Mouse (Mus musculus) heart, embryonic 15.5 days (tissue): ENCODE data around the gene Trmt13. TPM values are rescaled to one million over a fixed set of nuclear protein-coding genes. Genes with fewer than 3 reads are reported as not detected.

Experiments
- ATAC-seq: fragments of 200-750 bp; cut with Nextera tagmentation; replicated peaks from 2 replicates; pipeline ENCODE4 v1.8.0; 2017; ENCODE audit warnings: low read depth, moderate TSS enrichment; ENCODE audit not compliant: insufficient number of reproducible peaks, insufficient read depth, low FRiP score
- H3K27ac ChIP-seq: fragments of 300-500 bp; sonication (generic); 2 replicates; pipeline ENCODE4 v1.5.1; 2015; ENCODE audit warnings: mild to moderate bottlenecking, inconsistent platforms
- H3K27me3 ChIP-seq: fragments of 300-500 bp; sonication (generic); 2 replicates; pipeline ENCODE4 v1.6.1; 2015; ENCODE audit warnings: inconsistent platforms
- H3K36me3 ChIP-seq: fragments of 300-500 bp; sonication (generic); 2 replicates; pipeline ENCODE4 v1.6.1; 2015; ENCODE audit warnings: mild to moderate bottlenecking, inconsistent platforms
- H3K4me1 ChIP-seq: fragments of 300-500 bp; sonication (generic); replicated peaks from 2 replicates; pipeline ENCODE4 v1.6.1; 2015; ENCODE audit warnings: inconsistent platforms
- H3K4me2 ChIP-seq: fragments of 300-500 bp; sonication (generic); 2 replicates; pipeline ENCODE4 v1.6.1; 2015; ENCODE audit warnings: inconsistent platforms, mild to moderate bottlenecking, moderate library complexity
- H3K4me3 ChIP-seq: fragments of 300-500 bp; sonication (generic); 2 replicates; pipeline ENCODE4 v1.5.1; 2015; ENCODE audit warnings: mild to moderate bottlenecking, inconsistent platforms
- H3K9ac ChIP-seq: fragments of 300-500 bp; sonication (generic); 2 replicates; pipeline ENCODE4 v1.6.1; 2015; ENCODE audit warnings: mild to moderate bottlenecking, inconsistent platforms
- H3K9me3 ChIP-seq: fragments of 300-500 bp; sonication (generic); replicated peaks from 2 replicates; pipeline ENCODE4 v1.6.1; 2016; ENCODE audit warnings: inconsistent platforms
- WGBS: fragments of 180-500 bp; shearing (Covaris S2); methylation state at CpG from one replicate; pipeline ENCODE4 v1.1.7; 2015; ENCODE audit warnings: mixed read lengths; 5-methylcytosine and 5-hydroxymethylcytosine counted together
- polyA plus RNA-seq: library from polyadenylated mRNA; unstranded; fragments of >200 nt; fragmentation: Nextera tagmentation; extraction: Ambion mirVana; gene quantifications from 2 replicates; pipeline ENCODE4 v1.2.1, GENCODE M21; 2015

The Trmt13 gene
- polyA plus RNA-seq, 1 experiment from 2014 or later: 18.3 TPM

DNA sequence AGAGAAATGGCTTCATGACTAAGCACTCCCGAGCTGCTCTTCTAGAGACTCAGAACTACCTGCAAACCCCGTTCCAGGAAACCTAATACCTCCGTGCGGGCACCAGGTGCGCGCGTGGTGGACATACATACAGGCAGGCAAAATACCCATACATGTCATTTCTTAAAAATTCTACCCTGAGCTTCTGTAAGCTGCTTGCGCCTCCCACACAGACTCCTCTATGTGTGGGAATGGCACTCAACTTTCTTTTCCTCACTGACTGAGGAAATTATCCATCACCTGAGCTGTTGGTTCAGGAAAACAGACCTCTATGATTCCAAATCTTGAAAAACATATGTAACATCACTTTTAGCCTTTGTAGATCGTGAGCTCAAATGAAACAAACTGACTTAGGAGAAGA lies 36.3 kb upstream of the Trmt13 start:
- Histone ChIP-seq H3K27ac (no peak overlapping the region), H3K4me3 (no peak overlapping the region), H3K4me2 (no peak overlapping the region), H3K36me3 (peaks cover 22% of the 10 kb centered on the region), H3K4me1 (peaks cover 19% of the 10 kb centered on the region), H3K9me3 (no peaks in the 10 kb centered on the region), H3K27me3 (no peaks in the 10 kb centered on the region), H3K9ac (no peak overlapping the region)
- no peak for ATAC-seq
- 93% methylated on average over 9 of the region's 9 CpGs for whole genome bisulfite sequencing

DNA sequence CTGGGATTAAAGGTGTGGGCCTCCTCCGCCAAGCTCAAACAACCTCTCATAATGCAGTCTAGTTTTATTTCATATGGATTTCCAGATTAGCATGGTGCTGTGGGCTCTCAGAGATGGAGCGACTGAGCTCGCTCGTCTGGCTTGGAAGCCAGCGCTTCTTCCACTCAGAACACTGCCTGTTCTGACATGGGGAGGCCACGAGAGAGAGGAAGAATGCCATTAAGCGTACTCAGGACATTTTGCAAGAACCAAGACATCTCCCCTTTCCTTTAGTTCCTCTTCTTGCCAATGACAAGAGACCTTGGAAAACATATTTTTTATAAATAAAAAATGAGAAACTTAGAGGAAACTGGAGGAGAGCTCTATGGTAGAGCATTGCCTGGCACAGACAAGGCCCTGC lies 34.4 kb upstream of the Trmt13 start:
- no peak for ATAC-seq
- Histone ChIP-seq H3K27ac (no peak overlapping the region), H3K4me1 (peaks cover 16% of the 10 kb centered on the region), H3K4me2 (no peak overlapping the region), H3K27me3 (no peaks in the 10 kb centered on the region), H3K9ac (no peak overlapping the region), H3K4me3 (no peak overlapping the region), H3K9me3 (no peaks in the 10 kb centered on the region), H3K36me3 (peaks cover 31% of the 10 kb centered on the region)
- 92% methylated on average over 7 of the region's 7 CpGs for WGBS

DNA sequence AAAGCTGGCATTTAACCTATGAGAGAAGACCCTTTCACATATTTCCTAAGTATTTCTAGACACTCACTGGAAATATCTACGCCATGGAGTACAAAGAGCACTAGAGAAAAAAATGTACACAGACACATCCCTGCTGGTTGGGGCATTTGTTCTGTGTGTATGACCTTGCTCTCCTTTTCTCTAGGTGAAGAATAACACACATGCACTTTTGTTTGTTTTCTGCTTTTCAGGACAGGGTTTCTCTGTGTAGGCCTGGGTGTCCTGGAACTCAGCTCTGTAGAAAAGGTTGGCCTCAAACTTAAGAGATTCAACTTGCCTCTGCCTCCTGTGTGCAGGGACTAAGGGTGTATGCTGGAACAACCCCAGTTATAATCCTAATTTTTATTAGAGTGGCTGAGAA lies 32.0 kb upstream of the Trmt13 start:
- no peaks in the 10 kb centered on the region for H3K27me3 ChIP-seq
- H3K9ac ChIP-seq: no peak overlapping the region
- 93% methylated on average over 1 of the region's 1 CpGs for WGBS
- peaks cover 49% of the 10 kb centered on the region for H3K36me3 ChIP-seq
- no peak overlapping the region for H3K4me3 ChIP-seq
- no peak overlapping the region for H3K27ac ChIP-seq
- no peaks in the 10 kb centered on the region for H3K9me3 ChIP-seq
- H3K4me2 ChIP-seq: no peak overlapping the region
- no peaks in the 10 kb centered on the region for H3K4me1 ChIP-seq
- no peak for ATAC-seq

DNA sequence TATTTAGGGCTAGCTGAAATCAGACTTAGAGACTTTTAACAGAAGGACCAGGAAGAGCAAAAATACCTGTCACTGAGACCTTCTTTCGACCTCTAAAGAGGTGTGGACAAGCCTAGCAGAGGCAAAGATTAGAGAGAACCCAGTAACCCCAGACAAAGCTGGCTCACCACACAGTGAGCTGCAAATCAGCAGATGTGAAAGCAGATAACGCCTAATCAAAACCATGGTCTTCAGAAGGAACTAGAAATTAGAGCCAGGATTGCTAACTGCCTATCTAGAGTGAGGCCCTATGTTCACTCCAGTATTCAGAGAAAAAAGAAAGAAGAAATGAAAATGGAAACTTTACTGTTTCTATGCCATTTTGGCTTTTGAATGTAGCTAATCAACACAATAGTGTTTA lies 28.0 kb upstream of the Trmt13 start:
- H3K27ac ChIP-seq: no peak overlapping the region
- no peaks in the 10 kb centered on the region for H3K9me3 ChIP-seq
- H3K4me2 ChIP-seq: no peak overlapping the region
- no peak overlapping the region for H3K4me3 ChIP-seq
- peaks cover 70% of the 10 kb centered on the region for H3K36me3 ChIP-seq
- no peaks in the 10 kb centered on the region for H3K4me1 ChIP-seq
- H3K9ac ChIP-seq: no peak overlapping the region
- 76% methylated on average over 2 of the region's 2 CpGs for WGBS
- no peaks in the 10 kb centered on the region for H3K27me3 ChIP-seq
- no peak for ATAC-seq

DNA sequence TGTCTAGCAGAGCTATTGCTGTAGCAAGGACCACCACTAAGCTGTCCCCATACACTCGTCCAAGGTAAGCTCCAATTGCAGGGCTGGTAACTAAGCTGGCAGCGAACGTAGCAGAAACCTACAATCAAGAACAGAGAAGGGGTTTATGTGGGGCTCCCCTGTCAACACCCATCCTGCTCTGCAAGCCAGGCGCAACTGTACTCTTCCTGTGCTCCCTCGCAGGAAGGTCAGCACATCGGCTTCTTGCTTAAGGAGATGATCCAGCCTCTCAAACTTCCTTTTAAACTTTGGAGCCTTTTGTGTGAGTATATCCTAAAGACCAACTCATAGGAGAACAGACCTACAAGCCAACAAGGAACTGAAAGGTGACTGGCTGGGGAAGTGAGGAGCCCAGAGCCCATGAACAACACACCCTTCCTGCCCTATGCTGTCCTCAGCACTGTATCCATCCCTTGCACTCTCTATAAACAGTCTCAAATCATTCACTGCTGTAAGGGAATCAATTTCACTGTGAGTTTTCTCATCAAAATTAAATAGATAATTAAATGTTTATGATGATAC lies 27.5 kb upstream of the Trmt13 start:
- Histone ChIP-seq H3K4me2 (no peak overlapping the region), H3K9ac (no peak overlapping the region), H3K9me3 (no peaks in the 10 kb centered on the region), H3K4me3 (no peak overlapping the region), H3K27me3 (no peaks in the 10 kb centered on the region), H3K4me1 (no peaks in the 10 kb centered on the region), H3K27ac (no peak overlapping the region), H3K36me3 (peaks cover 74% of the 10 kb centered on the region)
- WGBS: 89% methylated on average over 6 of the region's 6 CpGs
- ATAC-seq: no peak

DNA sequence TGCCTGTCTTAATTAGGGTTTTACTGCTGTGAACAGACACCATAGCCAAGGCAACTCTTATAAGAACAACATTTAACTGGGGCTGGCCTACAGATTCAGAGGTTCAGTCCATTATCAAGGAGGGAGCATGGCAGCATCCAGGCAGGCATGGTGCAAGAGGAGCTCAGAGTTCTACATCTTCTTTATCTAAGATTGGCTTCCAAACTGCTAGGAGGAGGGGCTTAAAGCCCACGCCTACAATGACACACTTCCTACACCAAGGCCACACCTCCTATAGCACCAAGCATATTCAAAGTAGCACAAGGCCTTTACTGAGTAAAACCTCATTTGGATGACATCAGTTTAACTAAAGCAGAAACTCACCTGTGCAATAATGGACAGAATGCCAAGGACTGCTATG lies 25.6 kb upstream of the Trmt13 start:
- H3K36me3 ChIP-seq: peaks cover 77% of the 10 kb centered on the region
- H3K9me3 ChIP-seq: no peaks in the 10 kb centered on the region
- H3K4me2 ChIP-seq: no peak overlapping the region
- ATAC-seq: no peak
- no peak overlapping the region for H3K27ac ChIP-seq
- H3K9ac ChIP-seq: no peak overlapping the region
- no peak overlapping the region for H3K4me3 ChIP-seq
- WGBS: 81% methylated on average over 1 of the region's 1 CpGs
- H3K27me3 ChIP-seq: no peaks in the 10 kb centered on the region
- H3K4me1 ChIP-seq: no peaks in the 10 kb centered on the region

DNA sequence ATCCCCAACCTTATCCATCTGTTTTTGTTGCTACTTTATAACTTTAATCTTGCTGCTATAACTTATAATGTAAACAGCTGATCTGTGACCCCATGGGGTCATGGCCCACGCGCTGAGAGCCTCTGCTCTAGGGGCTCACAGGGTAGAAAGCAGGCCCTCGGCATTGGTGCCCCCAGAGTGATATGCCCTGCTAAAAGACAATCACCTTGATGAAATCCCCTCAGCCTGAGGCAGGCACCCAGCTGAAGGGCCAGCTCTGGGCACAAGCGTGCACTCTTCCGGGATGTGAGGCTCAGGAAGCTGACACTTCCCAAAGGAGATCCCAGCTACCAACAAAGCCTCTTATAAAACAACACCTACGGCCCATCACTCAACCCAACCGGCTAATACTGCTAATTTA lies 24.2 kb upstream of the Trmt13 start:
- no peak overlapping the region for H3K9ac ChIP-seq
- H3K36me3 ChIP-seq: peaks cover 83% of the 10 kb centered on the region
- H3K4me2 ChIP-seq: no peak overlapping the region
- no peak overlapping the region for H3K27ac ChIP-seq
- no peak overlapping the region for H3K4me3 ChIP-seq
- H3K27me3 ChIP-seq: no peaks in the 10 kb centered on the region
- ATAC-seq: no peak
- H3K4me1 ChIP-seq: no peaks in the 10 kb centered on the region
- 88% methylated on average over 7 of the region's 7 CpGs for WGBS
- H3K9me3 ChIP-seq: no peaks in the 10 kb centered on the region

DNA sequence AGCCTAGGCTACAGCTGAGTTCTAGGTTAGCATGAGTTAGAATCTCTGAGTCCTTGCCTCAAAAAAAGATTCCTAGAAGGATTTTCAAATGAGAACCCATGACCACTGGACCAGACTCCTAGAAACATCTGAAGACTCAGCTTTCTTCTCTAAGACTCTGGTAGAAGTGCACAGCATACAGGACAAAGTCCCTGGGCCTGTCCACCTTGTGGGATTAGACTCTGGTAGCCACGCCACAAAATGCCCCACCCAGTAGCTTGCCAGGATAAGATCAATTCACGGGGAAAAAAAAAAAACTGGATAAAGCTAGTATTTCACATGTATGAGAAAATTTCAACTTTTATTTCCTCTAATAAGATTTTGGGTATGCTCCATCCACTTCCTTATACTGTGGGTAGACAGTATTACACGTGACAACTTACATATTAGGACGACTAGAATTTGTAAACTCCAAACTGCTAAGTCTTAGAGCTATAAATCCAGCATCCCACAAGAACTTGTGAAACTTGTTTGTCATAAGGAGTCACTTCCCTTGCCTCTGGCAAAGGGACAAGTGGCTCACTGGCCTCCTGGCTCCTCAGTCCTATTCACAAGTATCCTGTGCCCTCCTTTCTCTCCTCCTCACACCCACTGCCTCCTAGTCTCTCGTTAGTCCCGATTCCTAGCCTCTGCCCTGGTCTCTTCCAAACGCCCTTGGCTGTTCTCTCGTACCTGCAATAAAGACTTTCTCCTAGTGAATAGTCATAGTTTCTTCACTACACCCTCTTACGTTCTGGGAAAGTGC lies 23.5 kb upstream of the Trmt13 start:
- H3K9ac ChIP-seq: no peak overlapping the region
- 86% methylated on average over 9 of the region's 9 CpGs for WGBS
- H3K9me3 ChIP-seq: no peaks in the 10 kb centered on the region
- no peak overlapping the region for H3K4me3 ChIP-seq
- H3K27ac ChIP-seq: no peak overlapping the region
- no peak for ATAC-seq
- peaks cover 84% of the 10 kb centered on the region for H3K36me3 ChIP-seq
- no peaks in the 10 kb centered on the region for H3K4me1 ChIP-seq
- H3K27me3 ChIP-seq: no peaks in the 10 kb centered on the region
- H3K4me2 ChIP-seq: no peak overlapping the region

GRCm38 (mm10) chr3:116635799-116636198 lies 21.4 kb upstream of the Trmt13 start:
- Histone ChIP-seq H3K9me3 (no peaks in the 10 kb centered on the region), H3K4me3 (no peak overlapping the region), H3K36me3 (peaks cover 82% of the 10 kb centered on the region), H3K4me1 (no peaks in the 10 kb centered on the region), H3K4me2 (no peak overlapping the region), H3K27ac (no peak overlapping the region), H3K9ac (no peak overlapping the region), H3K27me3 (no peaks in the 10 kb centered on the region)
- 59% methylated on average over 5 of the region's 5 CpGs for WGBS
- no peak for ATAC-seq

GRCm38 (mm10) chr3:116634853-116635252 lies 20.5 kb upstream of the Trmt13 start:
- no peak for ATAC-seq
- H3K36me3 ChIP-seq: peaks cover 79% of the 10 kb centered on the region

GRCm38 (mm10) chr3:116634091-116634490 lies 19.7 kb upstream of the Trmt13 start:
- 0 out of 2 replicates have a peak, but pooled peaks cover 2% of the 10 kb centered on the region for H3K4me1 ChIP-seq
- no peak overlapping the region for H3K4me3 ChIP-seq
- WGBS: 89% methylated on average over 3 of the region's 3 CpGs
- no peak overlapping the region for H3K4me2 ChIP-seq
- no peaks in the 10 kb centered on the region for H3K9me3 ChIP-seq
- H3K27ac ChIP-seq: no peak overlapping the region
- H3K9ac ChIP-seq: no peak overlapping the region
- peaks cover 74% of the 10 kb centered on the region for H3K36me3 ChIP-seq
- ATAC-seq: no peak
- no peaks in the 10 kb centered on the region for H3K27me3 ChIP-seq

More at GRCm38 (mm10) chr3:116634853-116635252, 20.5 kb upstream of the Trmt13 start:
- H3K27ac ChIP-seq: no peak overlapping the region
- no peak overlapping the region for H3K4me2 ChIP-seq
- 84% methylated on average over 8 of the region's 8 CpGs for WGBS
- no peaks in the 10 kb centered on the region for H3K9me3 ChIP-seq
- 0 out of 2 replicates have a peak, but pooled peaks cover 2% of the 10 kb centered on the region for H3K4me1 ChIP-seq
- no peaks in the 10 kb centered on the region for H3K27me3 ChIP-seq
- H3K9ac ChIP-seq: no peak overlapping the region
- H3K4me3 ChIP-seq: no peak overlapping the region

DNA sequence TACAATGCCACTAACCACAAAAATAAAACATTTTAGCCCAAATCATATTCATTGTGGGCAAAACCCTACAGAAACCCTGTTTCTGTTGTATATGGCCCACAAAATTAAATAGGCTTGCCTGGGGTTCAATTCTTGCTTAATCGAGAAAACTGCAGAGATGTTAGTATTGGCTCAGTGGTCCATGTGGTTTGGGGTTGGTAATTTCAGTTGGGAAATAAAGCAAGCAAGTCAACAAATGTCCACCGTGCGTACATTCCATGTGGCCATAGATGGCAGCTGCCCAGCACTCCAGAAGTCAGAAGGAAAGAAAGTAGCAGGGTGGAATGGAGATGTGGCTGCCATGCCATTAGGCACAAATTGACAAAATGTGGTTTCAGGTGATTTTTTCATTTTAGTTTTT lies 18.6 kb upstream of the Trmt13 start:
- Histone ChIP-seq H3K27ac (no peak overlapping the region), H3K27me3 (no peaks in the 10 kb centered on the region), H3K4me2 (no peak overlapping the region), H3K36me3 (peaks cover 67% of the 10 kb centered on the region), H3K4me3 (no peak overlapping the region), H3K9ac (no peak overlapping the region), H3K4me1 (0 out of 2 replicates have a peak, but pooled peaks cover 2% of the 10 kb centered on the region), H3K9me3 (no peaks in the 10 kb centered on the region)
- no peak for ATAC-seq
- WGBS: 88% methylated on average over 3 of the region's 3 CpGs
